Mouse (Mus musculus): ENCODE measurements around the gene Picalm. TPM values are rescaled to one million over a fixed set of nuclear protein-coding genes. Genes with fewer than 3 reads are reported as not detected.

The Picalm gene
- 100 to 1,000 TPM; 205 to 220 TPM for total RNA-seq (2023)

DNA sequence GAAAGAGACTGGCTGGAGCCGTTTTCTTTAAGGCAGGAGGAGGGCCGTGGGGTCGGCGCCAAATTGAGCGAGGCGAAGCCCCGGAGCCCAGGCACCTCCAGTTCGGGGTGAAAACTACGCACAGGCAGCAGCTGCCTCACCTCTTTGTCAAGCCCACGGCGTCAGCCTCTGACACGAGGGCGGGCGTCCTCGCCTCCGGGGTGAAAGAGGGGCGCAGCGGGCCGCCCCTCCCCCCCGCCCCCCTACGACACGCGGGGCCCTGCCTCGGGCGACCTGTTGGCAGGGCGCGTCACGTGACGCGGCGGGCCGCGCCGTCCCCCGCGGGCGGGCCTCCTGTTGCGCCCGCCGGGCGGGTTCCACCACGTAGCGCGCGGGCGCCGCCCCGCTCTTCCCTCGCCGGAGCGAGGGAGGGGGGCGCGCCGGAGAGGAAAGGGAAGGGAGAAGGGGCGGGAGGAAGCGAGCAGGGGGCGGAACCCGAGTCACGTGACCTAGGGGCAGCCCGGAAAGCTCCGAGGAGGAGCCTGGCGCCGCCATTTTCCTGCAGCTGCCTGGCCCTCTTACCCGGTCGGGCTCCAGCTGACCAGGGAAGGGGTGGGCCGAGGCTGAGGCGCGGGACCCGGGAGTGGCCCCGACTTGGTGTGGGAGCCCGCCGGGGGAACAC, at the start of gene Picalm:
Gene Picalm, plus strand, starts transcription at position 482 of the 661 bp plus-strand sequence.

Other genes with a start within 250 kb of the Picalm start
- gene Ccdc81, start 226.6 kb upstream of the Picalm start, total RNA-seq (2023) = not detected
- 10 to 100 TPM; 49.5 to 63.7 TPM for gene Hikeshi, start 189.0 kb upstream of the Picalm start, total RNA-seq (2023)
- 100 to 1,000 TPM; 132 to 158 TPM for gene Eed, start 149.2 kb upstream of the Picalm start, total RNA-seq (2023)
- gene Ccdc83, start 135.6 kb downstream of the Picalm start, total RNA-seq (2023) = not detected
- gene Sytl2, start 172.0 kb downstream of the Picalm start, total RNA-seq (2023) = 1 to 10 TPM; 1.3 to 1.6 TPM

Measured in B cell, adult 67 days (primary cell).